Mouse (Mus musculus) intestine, postnatal 0 days (tissue): ENCODE results near the gene Rora. TPM values are rescaled to one million over a fixed set of nuclear protein-coding genes. Genes with fewer than 3 reads are reported as not detected.

ENCODE experiments used
- ATAC-seq: fragments of 200-750 bp; cut with Nextera tagmentation; 2 replicates; pipeline ENCODE4 v1.8.0; 2017; ENCODE audit warnings: mild to moderate bottlenecking, moderate TSS enrichment, moderate library complexity
- H3K27ac ChIP-seq: fragments of 300-500 bp; sonication (generic); 2 replicates; pipeline ENCODE4 v1.5.1; 2014; ENCODE audit warnings: mild to moderate bottlenecking, low read depth, low read length, moderate library complexity
- H3K27me3 ChIP-seq: fragments of 300-500 bp; sonication (generic); replicated peaks from 2 replicates; pipeline ENCODE4 v1.6.1; 2014; ENCODE audit warnings: low read length, mixed read lengths; ENCODE audit not compliant: control insufficient read depth, insufficient read depth
- H3K36me3 ChIP-seq: fragments of 300-500 bp; sonication (generic); 2 replicates; pipeline ENCODE4 v1.6.1; 2014; ENCODE audit warnings: mild to moderate bottlenecking, moderate library complexity; ENCODE audit not compliant: control insufficient read depth, insufficient read depth
- H3K4me1 ChIP-seq: fragments of 300-500 bp; sonication (generic); replicated peaks from 2 replicates; pipeline ENCODE4 v1.6.1; 2014; ENCODE audit warnings: antibody characterized with exemption, low read length, mixed read lengths; ENCODE audit not compliant: control insufficient read depth, insufficient read depth
- H3K4me2 ChIP-seq: fragments of 300-500 bp; sonication (generic); replicated peaks from 2 replicates; pipeline ENCODE4 v1.6.1; 2014; ENCODE audit warnings: low read depth, mild to moderate bottlenecking, moderate library complexity
- H3K4me3 ChIP-seq: fragments of 300-500 bp; sonication (generic); 2 replicates; pipeline ENCODE4 v1.5.1; 2014; ENCODE audit warnings: low read depth, low read length
- H3K9ac ChIP-seq: fragments of 300-500 bp; sonication (generic); 2 replicates; pipeline ENCODE4 v1.6.1; 2014; ENCODE audit warnings: mild to moderate bottlenecking, low read depth, low read length
- H3K9me3 ChIP-seq: fragments of 300-500 bp; sonication (generic); 2 replicates; pipeline ENCODE4 v1.6.1; 2016; ENCODE audit warnings: mixed run types; ENCODE audit not compliant: control insufficient read depth
- CTCF ChIP-seq: sonication (generic); IDR thresholded peaks from 2 replicates; pipeline ENCODE4 v1.5.1; 2016; ENCODE audit warnings: low read depth, mild to moderate bottlenecking, control low read depth, antibody characterized with exemption, moderate library complexity
- WGBS: fragments of 180-500 bp; shearing (Covaris S2); extraction: QIAGEN DNeasy Blood & Tissue Kit; methylation state at CpG from one replicate; pipeline ENCODE4 v1.1.7; 2014; 5-methylcytosine and 5-hydroxymethylcytosine counted together
- polyA plus RNA-seq: library from polyadenylated mRNA; unstranded; fragments of >200 nt; fragmentation: Nextera tagmentation; extraction: Ambion mirVana; gene quantifications from 2 replicates; pipeline ENCODE4 v1.2.1, GENCODE M21; 2015

Rora gene
- polyA plus RNA-seq, 1 experiment from 2014 or later = 4.7 TPM

GRCm38 (mm10) chr9:68825107-68825506, 171.5 kb downstream of the Rora start:
- no peaks in the 10 kb centered on the region for H3K27me3 ChIP-seq
- no peaks in the 10 kb centered on the region for H3K4me1 ChIP-seq
- no peak overlapping the region for H3K9ac ChIP-seq
- no peak overlapping the region; the same call in 1 of the 2 replicates for H3K4me2 ChIP-seq
- H3K9me3 ChIP-seq = no peaks in the 10 kb centered on the region
- H3K4me3 ChIP-seq = no peak overlapping the region
- no peak for TF ChIP-seq CTCF
- 35% methylated on average over 4 of the region's 4 CpGs for WGBS
- no peak for ATAC-seq
- no peaks in the 10 kb centered on the region for H3K36me3 ChIP-seq
- no peak overlapping the region for H3K27ac ChIP-seq

- Histone ChIP-seq H3K9me3 (no peaks in the 10 kb centered on the region), H3K27ac (no peak overlapping the region), H3K27me3 (no peaks in the 10 kb centered on the region), H3K4me3 (no peak overlapping the region), H3K36me3 (no peaks in the 10 kb centered on the region), H3K4me1 (no peaks in the 10 kb centered on the region), H3K4me2 (no peak overlapping the region), H3K9ac (no peak overlapping the region)
- ATAC-seq = no peak
- no peak for TF ChIP-seq CTCF
- WGBS = 52% methylated on average over 3 of the region's 3 CpGs
Measured at GRCm38 (mm10) chr9:68825841-68826240, 172.3 kb downstream of the Rora start.

- Histone ChIP-seq H3K9ac (no peak overlapping the region), H3K36me3 (no peaks in the 10 kb centered on the region), H3K4me2 (no peak overlapping the region), H3K27ac (no peak overlapping the region), H3K4me1 (no peaks in the 10 kb centered on the region), H3K9me3 (no peaks in the 10 kb centered on the region), H3K4me3 (no peak overlapping the region), H3K27me3 (no peaks in the 10 kb centered on the region)
- no peak for TF ChIP-seq CTCF
- 51% methylated on average over 3 of the region's 3 CpGs for WGBS
- ATAC-seq = no peak
Measured at GRCm38 (mm10) chr9:68827441-68827840, 173.9 kb downstream of the Rora start.

GRCm38 (mm10) chr9:68829903-68830302, 176.3 kb downstream of the Rora start:
- no peak overlapping the region for H3K9ac ChIP-seq
- no peaks in the 10 kb centered on the region for H3K27me3 ChIP-seq
- no peak overlapping the region for H3K27ac ChIP-seq
- H3K4me2 ChIP-seq = no peak overlapping the region
- H3K4me1 ChIP-seq = no peaks in the 10 kb centered on the region
- no peaks in the 10 kb centered on the region for H3K9me3 ChIP-seq
- H3K4me3 ChIP-seq = no peak overlapping the region
- no peaks in the 10 kb centered on the region for H3K36me3 ChIP-seq
- WGBS = 80% methylated on average over 4 of the region's 4 CpGs
- no peak for ATAC-seq
- peak; percentile 51 for TF ChIP-seq CTCF

- no peak overlapping the region for H3K4me2 ChIP-seq
- WGBS = 93% methylated on average over 6 of the region's 6 CpGs
- no peaks in the 10 kb centered on the region for H3K36me3 ChIP-seq
- no peak for TF ChIP-seq CTCF
- no peak for ATAC-seq
- H3K4me1 ChIP-seq = no peaks in the 10 kb centered on the region
- H3K27me3 ChIP-seq = no peaks in the 10 kb centered on the region
- H3K4me3 ChIP-seq = no peak overlapping the region
- H3K9me3 ChIP-seq = no peaks in the 10 kb centered on the region
- H3K9ac ChIP-seq = no peak overlapping the region
- no peak overlapping the region for H3K27ac ChIP-seq
Measured at GRCm38 (mm10) chr9:68833323-68833722, 179.7 kb downstream of the Rora start.

- no peak for TF ChIP-seq CTCF
- Histone ChIP-seq H3K9me3 (no peaks in the 10 kb centered on the region), H3K4me3 (no peak overlapping the region), H3K9ac (no peak overlapping the region), H3K27ac (no peak overlapping the region), H3K4me1 (no peaks in the 10 kb centered on the region), H3K27me3 (no peaks in the 10 kb centered on the region), H3K4me2 (no peak overlapping the region), H3K36me3 (no peaks in the 10 kb centered on the region)
- no peak for ATAC-seq
- whole genome bisulfite sequencing = 81% methylated on average over 7 of the region's 7 CpGs
Measured at GRCm38 (mm10) chr9:68835037-68835649, 181.6 kb downstream of the Rora start.
